Mouse (Mus musculus) hindbrain, postnatal 0 days (tissue): Measurements from ENCODE around the gene Cdr2. TPM values are rescaled to one million over a fixed set of nuclear protein-coding genes. Genes with fewer than 3 reads are reported as not detected.
"Not testable (repeated sequence)": the region's sequence is repeated elsewhere in the genome, so short reads cannot be mapped to it uniquely, and the experiment has no call there.

ENCODE experiments used
- ATAC-seq: fragments of 200-750 bp; cut with Nextera tagmentation; 2 replicates; pipeline ENCODE4 v1.8.0; 2017; ENCODE audit warnings: mild to moderate bottlenecking, moderate TSS enrichment, moderate library complexity
- DNase-seq: peaks from one replicate; pipeline ENCODE4 v3.0.0-alpha.2; 2015; ENCODE audit warnings: low spot score
- H3K27ac ChIP-seq: fragments of 300-500 bp; sonication (generic); 2 replicates; pipeline ENCODE4 v1.5.1; 2014; ENCODE audit warnings: mild to moderate bottlenecking
- H3K27me3 ChIP-seq: fragments of 300-500 bp; sonication (generic); 2 replicates; pipeline ENCODE4 v1.6.1; 2014; ENCODE audit warnings: low read length, mixed read lengths; ENCODE audit not compliant: insufficient read depth
- H3K36me3 ChIP-seq: fragments of 300-500 bp; sonication (generic); 2 replicates; pipeline ENCODE4 v1.6.1; 2014; ENCODE audit warnings: low read length, mixed read lengths; ENCODE audit not compliant: insufficient read depth
- H3K4me1 ChIP-seq: fragments of 300-500 bp; sonication (generic); 2 replicates; pipeline ENCODE4 v1.6.1; 2014; ENCODE audit warnings: antibody characterized with exemption, low read length, mixed read lengths; ENCODE audit not compliant: insufficient read depth
- H3K4me2 ChIP-seq: fragments of 300-500 bp; sonication (generic); 2 replicates; pipeline ENCODE4 v1.6.1; 2014; ENCODE audit warnings: low read depth, mild to moderate bottlenecking, low read length, moderate library complexity, mixed read lengths
- H3K4me3 ChIP-seq: fragments of 300-500 bp; sonication (generic); 2 replicates; pipeline ENCODE4 v1.5.1; 2014; ENCODE audit warnings: low read length
- H3K9ac ChIP-seq: fragments of 300-500 bp; sonication (generic); replicated peaks from 2 replicates; pipeline ENCODE4 v1.6.1; 2014; ENCODE audit warnings: mild to moderate bottlenecking, low read length, moderate library complexity, mixed read lengths
- H3K9me3 ChIP-seq: fragments of 300-500 bp; sonication (generic); 2 replicates; pipeline ENCODE4 v1.6.1; 2016; ENCODE audit warnings: low read length, mixed read lengths
- CTCF ChIP-seq: IDR thresholded peaks from 2 replicates; pipeline ENCODE4 v1.5.1; 2016; ENCODE audit warnings: antibody characterized with exemption, control low read depth, low read depth
- WGBS: fragments of 180-500 bp; shearing (Covaris S2); extraction: QIAGEN DNeasy Blood & Tissue Kit; methylation state at CpG from one replicate; pipeline ENCODE4 v1.1.7; 2014; 5-methylcytosine and 5-hydroxymethylcytosine counted together
- polyA plus RNA-seq: library from polyadenylated mRNA; unstranded; fragments of >200 nt; fragmentation: Nextera tagmentation; extraction: Ambion mirVana; gene quantifications from 2 replicates; pipeline ENCODE4 v1.2.1, GENCODE M21; 2015
- total RNA-seq: library from RNA; depleted of rRNA; stranded (reverse); fragments of >200 nt; gene quantifications from 2 replicates; pipeline ENCODE4 v1.2.3, GENCODE M21; 2014

Cdr2 gene
- total and polyA plus RNA-seq, 2 experiments from 2014 or later: 11.2 to 24.6 TPM

DNA sequence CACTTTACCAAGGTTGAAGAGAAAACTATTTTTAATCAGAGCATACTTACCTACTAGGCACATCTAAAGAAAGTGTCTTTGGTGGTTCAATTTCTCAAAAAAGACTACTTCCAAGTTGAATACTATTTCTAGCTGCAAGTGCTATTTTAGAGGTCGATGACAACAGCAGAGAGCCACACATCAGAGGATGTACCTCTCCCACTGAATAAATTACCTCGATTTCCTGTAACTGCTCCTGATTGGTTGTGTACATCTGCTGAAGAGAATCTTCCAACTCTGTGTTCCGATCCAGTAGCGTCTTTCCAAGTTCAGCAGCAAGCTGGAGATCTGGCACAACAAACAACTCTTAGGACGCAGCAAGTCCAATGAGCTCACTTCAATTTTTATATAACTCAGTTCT is 12.0 kb downstream of the Cdr2 start:
- no peak for TF ChIP-seq CTCF
- Histone ChIP-seq H3K27ac (no peak overlapping the region), H3K27me3 (no peaks in the 10 kb centered on the region), H3K4me1 (no peaks in the 10 kb centered on the region), H3K36me3 (no peaks in the 10 kb centered on the region), H3K4me2 (no peak overlapping the region), H3K9me3 (no peaks in the 10 kb centered on the region), H3K4me3 (no peak overlapping the region), H3K9ac (no peak overlapping the region)
- DNase-seq (no peak), ATAC-seq (no peak)
- 91% methylated on average over 5 of the region's 5 CpGs for WGBS

GRCm38 (mm10) chr7:120969221-120969620 is 12.9 kb downstream of the Cdr2 start:
- no peak for DNase-seq
- H3K4me3 ChIP-seq: no peak overlapping the region
- H3K9ac ChIP-seq: no peak overlapping the region
- WGBS: 94% methylated on average over 7 of the region's 7 CpGs
- H3K27me3 ChIP-seq: no peaks in the 10 kb centered on the region
- no peaks in the 10 kb centered on the region for H3K36me3 ChIP-seq
- H3K4me2 ChIP-seq: no peak overlapping the region
- ATAC-seq: no peak
- H3K9me3 ChIP-seq: no peaks in the 10 kb centered on the region
- no peaks in the 10 kb centered on the region for H3K4me1 ChIP-seq
- TF ChIP-seq CTCF: no peak
- no peak overlapping the region for H3K27ac ChIP-seq

GRCm38 (mm10) chr7:120963126-120963525 is 19.0 kb downstream of the Cdr2 start:
- Histone ChIP-seq H3K9me3 (no peaks in the 10 kb centered on the region), H3K27ac (no peak overlapping the region), H3K4me2 (no peak overlapping the region), H3K27me3 (no peaks in the 10 kb centered on the region), H3K4me3 (no peak overlapping the region), H3K4me1 (no peaks in the 10 kb centered on the region), H3K9ac (no peak overlapping the region), H3K36me3 (peaks cover 9% of the 10 kb centered on the region; the same call in 1 of the 2 replicates)
- WGBS: 93% methylated on average over 5 of the region's 5 CpGs
- ATAC-seq: no peak
- no peak for DNase-seq
- no peak for TF ChIP-seq CTCF

DNA sequence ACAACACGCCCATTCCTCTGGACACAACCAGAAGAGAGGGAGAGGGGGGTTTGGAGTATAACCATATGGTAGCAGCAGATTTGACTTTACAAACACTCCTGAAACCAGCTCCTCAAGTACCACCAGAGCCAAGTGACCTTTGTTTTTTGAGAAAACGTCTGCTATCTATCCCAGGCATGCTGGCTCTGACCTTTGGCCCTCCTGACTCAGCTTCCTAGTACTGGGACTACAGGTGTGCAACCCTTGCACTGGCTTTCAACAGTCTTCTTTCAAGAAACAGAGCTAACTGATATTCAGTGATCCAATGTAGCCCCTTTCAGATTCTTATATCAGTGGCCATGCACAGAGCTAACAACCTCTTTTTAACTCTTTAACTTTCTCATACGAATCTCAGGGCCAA is 20.2 kb downstream of the Cdr2 start:
- Histone ChIP-seq H3K4me2 (no peak overlapping the region), H3K9ac (no peak overlapping the region), H3K27ac (no peak overlapping the region), H3K27me3 (no peaks in the 10 kb centered on the region), H3K4me3 (no peak overlapping the region), H3K4me1 (no peaks in the 10 kb centered on the region), H3K9me3 (no peaks in the 10 kb centered on the region), H3K36me3 (peaks cover 9% of the 10 kb centered on the region; the same call in 1 of the 2 replicates)
- no peak for TF ChIP-seq CTCF
- WGBS: 66% methylated on average over 3 of the region's 3 CpGs
- ATAC-seq: no peak
- DNase-seq: no peak

GRCm38 (mm10) chr7:120960601-120961000 is 21.5 kb downstream of the Cdr2 start:
- no peaks in the 10 kb centered on the region for H3K4me1 ChIP-seq
- ATAC-seq: no peak
- peak; percentile 23; the same call in 1 of the 2 replicates for TF ChIP-seq CTCF
- H3K4me3 ChIP-seq: no peak overlapping the region
- DNase-seq: no peak
- no peak overlapping the region for H3K27ac ChIP-seq
- H3K27me3 ChIP-seq: no peaks in the 10 kb centered on the region
- WGBS: 83% methylated on average over 6 of the region's 6 CpGs
- no peak overlapping the region for H3K4me2 ChIP-seq
- H3K9me3 ChIP-seq: no peaks in the 10 kb centered on the region
- no peak overlapping the region for H3K9ac ChIP-seq
- peaks cover 17% of the 10 kb centered on the region; the same call in 1 of the 2 replicates for H3K36me3 ChIP-seq

DNA sequence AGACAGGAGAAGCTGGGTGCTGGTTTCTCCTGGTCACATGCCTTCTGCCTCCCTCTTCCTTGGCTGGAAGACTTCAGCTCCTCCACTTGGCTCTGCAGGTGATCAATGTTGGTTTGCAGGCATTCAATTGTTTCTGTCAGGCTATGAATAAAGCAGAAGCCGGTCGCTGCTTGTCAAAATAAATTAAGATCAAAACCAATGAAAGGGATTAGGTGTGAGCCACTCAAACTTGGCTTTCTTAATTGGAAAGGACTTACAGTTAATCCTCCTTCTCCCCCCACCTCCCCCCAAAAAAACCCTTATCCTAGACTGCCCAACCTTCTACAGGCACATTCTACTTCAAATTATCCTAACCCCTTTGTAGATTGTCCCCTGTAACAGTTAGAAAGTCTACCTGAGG is 22.0 kb downstream of the Cdr2 start:
- DNase-seq (no peak), ATAC-seq (no peak)
- Histone ChIP-seq H3K9ac (no peak overlapping the region), H3K27ac (no peak overlapping the region), H3K4me2 (no peak overlapping the region), H3K36me3 (peaks cover 17% of the 10 kb centered on the region; the same call in 1 of the 2 replicates), H3K4me1 (no peaks in the 10 kb centered on the region), H3K4me3 (no peak overlapping the region), H3K27me3 (no peaks in the 10 kb centered on the region), H3K9me3 (no peaks in the 10 kb centered on the region)
- 59% methylated on average over 2 of the region's 2 CpGs for WGBS
- no peak for TF ChIP-seq CTCF

DNA sequence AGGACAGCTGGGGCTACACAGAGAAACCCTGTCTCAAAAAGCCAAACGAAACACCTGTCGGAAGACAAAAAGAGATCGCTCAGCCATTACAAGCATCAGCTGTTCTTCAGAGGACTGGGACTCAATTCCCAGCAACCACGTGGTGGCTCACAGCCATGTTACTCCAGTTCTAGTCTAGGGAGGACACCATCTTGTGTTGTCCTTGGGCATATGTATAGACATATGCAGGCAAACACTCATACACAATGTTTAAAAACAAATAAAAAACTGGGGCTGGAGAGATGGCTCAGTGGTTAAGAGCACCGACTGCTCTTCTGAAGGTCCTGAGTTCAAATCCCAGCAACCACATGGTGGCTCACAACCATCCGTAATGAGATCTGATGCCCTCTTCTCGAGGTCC is 28.5 kb downstream of the Cdr2 start:
- WGBS: 81% methylated on average over 7 of the region's 7 CpGs
- not testable (repeated sequence) for H3K4me3 ChIP-seq, ATAC-seq, H3K27ac ChIP-seq, H3K4me1 ChIP-seq, H3K9me3 ChIP-seq, H3K27me3 ChIP-seq, H3K9ac ChIP-seq, DNase-seq, H3K4me2 ChIP-seq
- peaks cover 14% of the 10 kb centered on the region; the same call in 1 of the 2 replicates for H3K36me3 ChIP-seq
